Mouse (Mus musculus) midbrain, embryonic 14.5 days (tissue): Measurements from ENCODE around the gene Cyp2d26. TPM values are rescaled to one million over a fixed set of nuclear protein-coding genes. Genes with fewer than 3 reads are reported as not detected.

ENCODE experiments used
- ATAC-seq: fragments of 200-750 bp; cut with Nextera tagmentation; 2 replicates; pipeline ENCODE4 v1.8.0; 2017; ENCODE audit warnings: moderate number of reproducible peaks, moderate library complexity; ENCODE audit not compliant: low FRiP score, low TSS enrichment
- DNase-seq: peaks from one replicate; pipeline ENCODE4 v3.0.0-alpha.2; 2015
- H3K27ac ChIP-seq: fragments of 300-500 bp; sonication (generic); replicated peaks from 2 replicates; pipeline ENCODE4 v1.5.1; 2014; ENCODE audit warnings: mild to moderate bottlenecking, low read depth, low read length, moderate library complexity
- H3K27me3 ChIP-seq: fragments of 300-500 bp; sonication (generic); 2 replicates; pipeline ENCODE4 v1.6.1; 2014; ENCODE audit warnings: low read length, control low read depth, mixed read lengths; ENCODE audit not compliant: control insufficient read depth, insufficient read depth
- H3K36me3 ChIP-seq: fragments of 300-500 bp; sonication (generic); 2 replicates; pipeline ENCODE4 v1.6.1; 2014; ENCODE audit warnings: low read length, control low read depth; ENCODE audit not compliant: control insufficient read depth, insufficient read depth
- H3K4me1 ChIP-seq: fragments of 300-500 bp; sonication (generic); 2 replicates; pipeline ENCODE4 v1.6.1; 2014; ENCODE audit warnings: mild to moderate bottlenecking, antibody characterized with exemption, low read length, control low read depth; ENCODE audit not compliant: control insufficient read depth, insufficient read depth
- H3K4me2 ChIP-seq: fragments of 300-500 bp; sonication (generic); 2 replicates; pipeline ENCODE4 v1.6.1; 2014; ENCODE audit warnings: mild to moderate bottlenecking, low read length, moderate library complexity
- H3K4me3 ChIP-seq: fragments of 300-500 bp; sonication (generic); replicated peaks from 2 replicates; pipeline ENCODE4 v1.5.1; 2014; ENCODE audit warnings: low read depth, low read length
- H3K9ac ChIP-seq: fragments of 300-500 bp; sonication (generic); replicated peaks from 2 replicates; pipeline ENCODE4 v1.6.1; 2014; ENCODE audit warnings: mild to moderate bottlenecking, low read length, moderate library complexity
- H3K9me3 ChIP-seq: fragments of 300-500 bp; sonication (generic); 2 replicates; pipeline ENCODE4 v1.6.1; 2016; ENCODE audit warnings: low read length, control low read depth, mixed read lengths; ENCODE audit not compliant: control insufficient read depth
- WGBS: fragments of 180-500 bp; shearing (Covaris S2); extraction: QIAGEN DNeasy Blood & Tissue Kit; methylation state at CpG from one replicate; pipeline ENCODE4 v1.1.7; 2014; 5-methylcytosine and 5-hydroxymethylcytosine counted together
- polyA plus RNA-seq: library from polyadenylated mRNA; unstranded; fragments of >200 nt; fragmentation: Nextera tagmentation; extraction: Ambion mirVana; gene quantifications from 2 replicates; pipeline ENCODE4 v1.2.1, GENCODE M21; 2014

Gene Cyp2d26
- polyA plus RNA-seq, 1 experiment from 2014 or later, result 0.28 TPM

DNA sequence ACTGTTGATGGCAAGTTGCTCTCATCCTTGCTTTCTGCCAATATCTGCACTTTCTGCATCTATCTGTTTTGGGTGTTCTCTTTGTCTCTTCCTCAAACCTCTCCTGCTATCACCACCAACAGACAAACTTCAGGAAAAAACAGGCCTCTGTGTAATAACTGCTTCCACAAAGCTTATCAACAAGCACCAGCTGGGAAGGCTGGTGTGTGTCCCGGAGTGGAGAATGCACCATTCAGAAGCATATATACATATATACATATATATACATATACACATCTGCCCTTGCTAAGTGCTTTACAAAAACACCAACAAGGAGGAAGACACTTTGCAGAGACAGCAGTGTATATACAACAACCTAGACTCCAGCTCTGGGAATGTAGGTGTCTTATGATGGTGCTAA, 16.5 kb upstream of the Cyp2d26 start:
- Histone ChIP-seq H3K4me1 (peaks cover 5% of the 10 kb centered on the region; the same call in 1 of the 2 replicates), H3K4me3 (no peak overlapping the region), H3K27me3 (no peaks in the 10 kb centered on the region), H3K9me3 (no peaks in the 10 kb centered on the region), H3K9ac (no peak overlapping the region), H3K4me2 (no peak overlapping the region), H3K27ac (no peak overlapping the region), H3K36me3 (peaks cover 28% of the 10 kb centered on the region)
- WGBS, result 91% methylated on average over 1 of the region's 1 CpGs
- ATAC-seq, result no peak
- DNase-seq, result no peak

DNA sequence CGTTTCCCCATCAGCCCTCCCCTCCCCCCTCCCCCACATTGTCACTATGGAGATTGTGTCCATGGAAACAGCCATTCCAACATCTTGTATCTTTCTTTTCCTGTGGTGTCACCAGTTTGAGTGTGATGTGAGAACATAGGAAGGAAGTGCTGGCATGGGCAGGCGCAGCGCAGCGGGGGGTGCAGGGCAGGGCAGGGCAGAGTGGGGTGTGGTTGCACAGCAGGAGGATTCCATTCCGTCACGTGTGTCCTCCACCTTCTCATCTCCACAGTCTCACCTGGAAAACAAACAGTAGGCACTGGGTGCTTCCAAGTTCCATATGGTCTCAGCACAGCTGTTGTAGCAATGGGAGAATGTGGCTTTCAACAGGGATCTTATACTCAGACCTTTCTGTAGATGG, 15.4 kb upstream of the Cyp2d26 start:
- WGBS, result 60% methylated on average over 6 of the region's 6 CpGs
- no peak overlapping the region for H3K9ac ChIP-seq
- no peak overlapping the region for H3K4me2 ChIP-seq
- DNase-seq (peak; percentile 11), ATAC-seq (no peak)
- no peaks in the 10 kb centered on the region for H3K27me3 ChIP-seq
- H3K4me3 ChIP-seq, result no peak overlapping the region
- peaks cover 5% of the 10 kb centered on the region; the same call in 1 of the 2 replicates for H3K4me1 ChIP-seq
- peaks cover 25% of the 10 kb centered on the region for H3K36me3 ChIP-seq
- H3K27ac ChIP-seq, result 0 out of 2 replicates have a peak overlapping the region, but pooled peaks have one; percentile 6
- H3K9me3 ChIP-seq, result no peaks in the 10 kb centered on the region

DNA sequence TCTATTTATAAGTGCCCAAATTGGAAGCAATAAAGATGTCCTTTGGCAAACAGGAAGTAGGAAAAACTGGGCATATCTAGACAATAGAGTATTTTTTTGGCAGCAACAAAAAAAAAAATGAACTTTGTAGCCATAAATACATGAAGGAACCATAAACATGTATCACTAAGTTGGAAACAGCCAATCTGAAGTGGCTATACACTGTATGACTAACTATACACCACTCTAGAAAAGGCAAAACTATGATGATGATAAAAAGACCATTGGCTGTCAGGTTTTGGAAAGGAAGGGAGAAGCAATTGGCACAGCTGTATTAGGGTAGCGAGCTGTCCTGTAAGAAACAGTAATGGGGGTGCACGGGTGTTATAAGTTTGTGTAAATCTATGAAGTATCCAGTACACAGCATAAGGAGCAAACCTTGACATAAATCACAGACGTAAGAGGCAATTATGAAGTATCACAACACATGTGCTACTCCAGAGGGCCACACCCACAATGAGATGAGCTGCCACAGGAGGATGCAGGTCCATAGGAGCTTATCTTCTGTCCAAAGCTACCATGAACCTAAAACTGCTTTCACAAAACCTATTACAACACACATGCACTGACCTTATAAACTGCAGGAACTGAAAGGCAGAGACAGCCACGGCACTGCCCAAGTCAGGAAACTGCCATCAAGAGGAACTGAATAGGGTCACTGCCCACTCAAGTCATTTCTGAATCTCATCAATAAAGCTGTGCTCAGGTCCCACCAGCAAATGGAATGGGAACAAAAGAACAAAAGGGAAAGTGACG, 13.1 kb upstream of the Cyp2d26 start:
- Histone ChIP-seq H3K9ac (no peak overlapping the region), H3K36me3 (peaks cover 10% of the 10 kb centered on the region), H3K4me3 (no peak overlapping the region), H3K27ac (no peak overlapping the region), H3K9me3 (no peaks in the 10 kb centered on the region), H3K4me1 (peaks cover 5% of the 10 kb centered on the region; the same call in 1 of the 2 replicates), H3K27me3 (no peaks in the 10 kb centered on the region), H3K4me2 (no peak overlapping the region)
- 83% methylated on average over 5 of the region's 5 CpGs for WGBS
- ATAC-seq (no peak), DNase-seq (no peak)

DNA sequence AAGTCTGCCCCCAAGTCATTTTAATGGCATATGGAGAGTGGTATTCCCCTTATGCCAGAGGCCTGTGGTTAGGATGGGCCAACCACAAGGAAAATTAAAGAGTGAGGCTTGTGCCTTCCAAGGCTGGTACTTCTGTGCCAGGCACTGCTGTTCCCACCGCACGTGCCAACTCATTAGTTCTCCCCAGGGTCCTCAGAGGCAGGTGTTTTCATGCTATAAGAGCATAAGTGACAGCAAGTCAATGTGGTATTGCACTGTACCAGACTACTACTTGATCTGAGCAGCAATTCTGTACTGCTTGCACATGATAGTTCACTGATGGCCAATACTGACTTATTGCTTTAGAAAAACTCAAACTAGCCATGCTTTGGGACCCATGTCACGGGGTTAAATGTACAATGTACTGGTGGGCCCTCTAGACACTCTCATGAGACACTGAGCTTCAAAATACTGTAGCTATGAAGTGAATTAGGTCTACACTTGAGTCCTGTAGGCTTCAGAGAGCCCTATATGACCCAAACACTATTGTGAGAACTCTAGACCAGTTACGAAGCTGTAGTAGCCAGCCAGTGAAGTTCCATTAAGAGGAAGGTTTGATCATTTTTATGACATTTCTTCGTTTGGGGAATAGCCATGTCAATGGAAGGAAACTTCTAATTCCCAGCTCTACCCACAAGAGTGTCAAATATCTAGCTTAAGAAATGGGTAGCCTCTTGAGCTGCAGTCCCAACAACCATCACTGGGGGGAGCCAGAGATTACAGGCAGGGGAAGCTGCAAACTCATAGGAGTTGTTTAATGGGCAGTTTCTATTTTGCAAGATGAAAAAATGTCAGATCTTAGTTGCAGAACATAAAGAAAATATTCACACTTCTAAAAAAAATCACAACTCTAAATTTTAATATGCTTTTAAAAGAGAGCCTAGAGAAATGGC, 10.9 kb upstream of the Cyp2d26 start:
- ATAC-seq, result no peak

DNA sequence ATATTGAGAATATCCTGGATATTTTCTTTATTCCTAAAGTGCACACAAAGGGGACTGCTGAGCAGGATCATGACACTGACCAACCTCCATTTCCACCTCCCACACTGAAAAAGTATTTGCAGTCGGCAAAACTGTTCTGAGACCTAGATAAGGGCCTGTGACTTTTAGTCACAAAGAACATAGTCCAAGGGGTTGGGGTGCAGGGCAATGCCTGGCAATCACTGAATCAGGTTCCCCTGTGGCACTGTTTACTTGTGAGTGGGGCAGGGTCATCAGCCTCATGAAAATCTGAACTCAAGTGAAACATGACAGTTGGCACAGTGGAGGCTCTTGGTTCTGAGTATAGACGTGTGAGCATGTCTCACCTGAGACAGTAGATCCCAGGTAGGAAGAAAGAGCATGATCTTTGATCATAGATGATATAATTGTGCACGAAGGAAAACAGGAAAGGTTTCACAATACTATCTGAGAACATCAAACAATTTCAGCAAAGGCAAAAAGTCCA, 1.9 kb upstream of the Cyp2d26 start:
- H3K27me3 ChIP-seq, result no peaks in the 10 kb centered on the region
- H3K27ac ChIP-seq, result no peak overlapping the region
- WGBS, result 81% methylated on average over 3 of the region's 3 CpGs
- H3K9me3 ChIP-seq, result no peaks in the 10 kb centered on the region
- no peak overlapping the region for H3K4me3 ChIP-seq
- no peak overlapping the region for H3K9ac ChIP-seq
- no peak overlapping the region for H3K4me2 ChIP-seq
- no peaks in the 10 kb centered on the region for H3K36me3 ChIP-seq
- no peaks in the 10 kb centered on the region for H3K4me1 ChIP-seq
- no peak for ATAC-seq
- DNase-seq, result no peak

More for the DNA sequence above, 10.9 kb upstream of the Cyp2d26 start:
- Histone ChIP-seq H3K4me1 (peaks cover 5% of the 10 kb centered on the region; the same call in 1 of the 2 replicates), H3K9me3 (no peaks in the 10 kb centered on the region), H3K27ac (no peak overlapping the region), H3K4me2 (no peak overlapping the region), H3K4me3 (no peak overlapping the region), H3K36me3 (peaks cover 6% of the 10 kb centered on the region), H3K9ac (no peak overlapping the region), H3K27me3 (no peaks in the 10 kb centered on the region)
- DNase-seq, result peak; percentile 88
- whole genome bisulfite sequencing, result 66% methylated on average over 5 of the region's 5 CpGs

DNA sequence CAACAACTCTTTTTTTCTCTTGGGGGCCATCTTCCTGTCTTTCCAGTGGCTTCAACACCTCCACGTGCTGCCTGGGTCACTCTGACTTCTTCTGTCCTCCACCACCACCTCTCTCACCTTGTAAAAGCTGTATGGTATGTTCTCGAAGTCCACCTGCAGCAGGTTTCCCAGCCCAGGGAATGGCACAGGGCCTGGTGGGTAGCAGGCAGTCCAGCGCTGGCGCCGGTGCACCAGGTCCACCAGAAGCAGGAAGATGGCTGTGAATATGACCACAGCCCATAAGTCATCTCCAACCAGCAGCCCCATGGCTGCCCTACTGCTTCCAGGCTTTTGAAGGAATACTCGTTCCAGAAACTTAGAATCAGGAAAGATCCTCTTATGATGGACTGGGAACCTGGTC, 226 bp downstream of the Cyp2d26 start:
- Histone ChIP-seq H3K4me1 (no peaks in the 10 kb centered on the region), H3K36me3 (no peaks in the 10 kb centered on the region), H3K9ac (no peak overlapping the region), H3K9me3 (no peaks in the 10 kb centered on the region), H3K4me2 (no peak overlapping the region), H3K27me3 (no peaks in the 10 kb centered on the region), H3K4me3 (no peak overlapping the region), H3K27ac (no peak overlapping the region)
- WGBS, result 87% methylated on average over 6 of the region's 6 CpGs
- DNase-seq, result no peak
- no peak for ATAC-seq

DNA sequence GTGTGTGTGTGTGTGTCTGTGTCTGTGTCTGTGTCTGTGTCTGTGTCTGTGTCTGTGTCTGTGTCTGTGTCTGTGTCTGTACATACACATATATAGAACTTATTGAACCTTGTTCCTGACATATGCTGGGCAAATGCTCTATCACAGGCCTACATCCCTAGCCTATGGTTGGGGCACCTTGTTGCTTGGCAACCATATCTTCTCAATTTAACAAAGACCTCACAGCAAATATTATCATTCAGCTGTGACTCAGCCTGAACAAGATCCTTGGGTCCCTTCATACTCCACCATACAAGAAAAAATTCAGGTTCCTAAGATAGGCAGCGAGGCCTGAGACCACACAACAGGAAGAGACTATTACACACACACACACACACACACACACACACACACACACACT, 640 bp downstream of the Cyp2d26 start:
- H3K36me3 ChIP-seq, result no peaks in the 10 kb centered on the region
- 90% methylated on average over 1 of the region's 1 CpGs for WGBS
- H3K27ac ChIP-seq, result no peak overlapping the region
- ATAC-seq, result no peak
- no peak for DNase-seq
- no peak overlapping the region for H3K9ac ChIP-seq
- no peaks in the 10 kb centered on the region for H3K27me3 ChIP-seq
- no peak overlapping the region for H3K4me2 ChIP-seq
- no peak overlapping the region for H3K4me3 ChIP-seq
- no peaks in the 10 kb centered on the region for H3K4me1 ChIP-seq
- no peaks in the 10 kb centered on the region for H3K9me3 ChIP-seq

DNA sequence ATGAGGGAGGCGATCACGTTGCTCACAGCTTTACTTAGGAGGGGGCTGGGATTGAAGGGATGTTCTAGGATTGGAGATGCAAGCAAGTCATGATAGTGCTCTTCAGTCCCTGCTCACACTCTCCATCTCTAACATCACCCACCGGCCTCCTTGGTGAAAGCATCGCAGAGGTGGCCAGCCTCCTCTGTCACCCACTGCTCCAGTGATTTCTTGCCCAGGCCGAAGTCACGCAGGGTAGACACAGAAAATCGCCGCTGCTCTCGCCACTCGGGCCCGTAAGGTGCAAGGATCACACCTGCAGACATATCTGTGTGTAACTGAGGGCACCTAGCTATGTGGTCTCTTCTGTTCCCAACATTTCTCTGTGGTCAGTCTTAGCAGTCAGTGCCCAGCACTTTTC, 1.5 kb downstream of the Cyp2d26 start:
- H3K4me3 ChIP-seq, result no peak overlapping the region
- no peaks in the 10 kb centered on the region for H3K27me3 ChIP-seq
- no peaks in the 10 kb centered on the region for H3K4me1 ChIP-seq
- 92% methylated on average over 11 of the region's 11 CpGs for WGBS
- no peak overlapping the region for H3K4me2 ChIP-seq
- DNase-seq (no peak), ATAC-seq (no peak)
- no peaks in the 10 kb centered on the region for H3K9me3 ChIP-seq
- no peak overlapping the region for H3K27ac ChIP-seq
- no peaks in the 10 kb centered on the region for H3K36me3 ChIP-seq
- H3K9ac ChIP-seq, result no peak overlapping the region
